Mouse (Mus musculus): ENCODE data around the gene Eif3d. TPM values are rescaled to one million over a fixed set of nuclear protein-coding genes. Genes with fewer than 3 reads are reported as not detected.

Gene Eif3d
- total RNA-seq, 1 experiment: 419 TPM

DNA sequence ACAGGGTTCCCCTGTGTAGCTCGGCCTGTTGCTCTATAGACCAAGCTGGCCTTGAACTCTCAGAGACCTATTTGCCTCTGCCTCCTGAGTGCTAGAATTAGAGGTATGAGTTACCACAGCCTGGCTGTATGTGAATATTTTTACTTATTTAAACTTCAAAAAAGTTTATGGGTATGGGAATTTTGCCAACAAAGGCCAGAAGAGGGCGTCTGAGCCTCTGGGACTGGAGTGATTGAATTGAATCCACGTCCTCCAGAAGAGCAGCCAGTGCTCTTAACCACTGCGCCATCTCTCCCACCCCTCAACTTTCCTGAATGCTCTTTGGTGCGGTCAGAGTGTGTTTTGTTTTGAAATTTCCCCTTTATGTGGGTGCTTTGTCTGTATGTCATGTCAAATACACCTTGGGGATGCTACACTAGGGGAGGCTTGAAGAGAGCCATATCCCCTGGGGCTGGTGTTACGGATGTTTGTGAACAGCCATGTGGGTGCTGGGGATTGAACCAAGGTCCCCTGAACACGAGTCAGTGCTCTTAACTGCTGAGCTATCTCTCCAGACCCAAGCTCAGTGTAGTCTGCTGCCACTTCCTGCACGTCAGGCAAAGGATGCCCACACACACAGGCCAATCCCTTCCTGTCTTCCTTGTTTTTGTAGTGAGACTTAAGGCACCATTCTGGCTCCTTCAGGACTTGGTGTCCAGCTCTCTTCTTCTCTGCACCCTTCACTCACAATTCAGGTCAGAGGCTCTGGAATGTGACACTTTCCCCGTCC lies 47.2 kb downstream of the Eif3d start:
- TF ChIP-seq CHD2 (IDR thresholded peaks at IDR 0.05; ENCODE audit: low read depth, low read length) (no peak), ZC3H11A (IDR thresholded peaks at IDR 0.05; ENCODE audit: borderline replicate concordance, low read depth, low read length) (no peak), ZNF384 (IDR thresholded peaks at IDR 0.05; ENCODE audit: low read depth, low read length) (no peak), HCFC1 (IDR thresholded peaks at IDR 0.05; ENCODE audit: borderline replicate concordance, insufficient read depth, low read length) (no peak), MAFK (IDR thresholded peaks at IDR 0.05; ENCODE audit: insufficient read depth, low read depth, low read length) (no peak)
- Histone ChIP-seq H3K9me3 (ENCODE audit: control insufficient read depth, insufficient read depth, low read depth, low read length) (no peaks in the 10 kb centered on the region), H3K27ac (ENCODE audit: insufficient read depth, low read depth, low read length, poor library complexity, severe bottlenecking) (no peak overlapping the region), H3K9ac (ENCODE audit: insufficient read depth, low read depth, low read length, poor library complexity, severe bottlenecking) (no peak overlapping the region), H3K36me3 (ENCODE audit: control insufficient read depth, insufficient read depth, low read length, poor library complexity, severe bottlenecking) (peaks cover 58% of the 10 kb centered on the region), H3K4me3 (ENCODE audit: insufficient read depth in 1 of 2, low read depth in 1 of 2, low read length in 2 of 2, poor library complexity in 1 of 2, severe bottlenecking in 1 of 2) (no peak overlapping the region), H3K4me1 (ENCODE audit: control insufficient read depth in 2 of 2, insufficient read depth in 2 of 2, low read length in 2 of 2, poor library complexity in 1 of 2) (peaks cover 0 to 5% of the 10 kb centered on the region in 2 experiments; a peak in 1 of 4 replicates)
- no peak for DNase-seq (ENCODE audit: low read depth, low spot score)
- in situ Hi-C loops (cut with MboI; ENCODE audit: low sequenced_read_pairs in 2 of 2, unreplicated experiment in 2 of 2): no loop called here

DNA sequence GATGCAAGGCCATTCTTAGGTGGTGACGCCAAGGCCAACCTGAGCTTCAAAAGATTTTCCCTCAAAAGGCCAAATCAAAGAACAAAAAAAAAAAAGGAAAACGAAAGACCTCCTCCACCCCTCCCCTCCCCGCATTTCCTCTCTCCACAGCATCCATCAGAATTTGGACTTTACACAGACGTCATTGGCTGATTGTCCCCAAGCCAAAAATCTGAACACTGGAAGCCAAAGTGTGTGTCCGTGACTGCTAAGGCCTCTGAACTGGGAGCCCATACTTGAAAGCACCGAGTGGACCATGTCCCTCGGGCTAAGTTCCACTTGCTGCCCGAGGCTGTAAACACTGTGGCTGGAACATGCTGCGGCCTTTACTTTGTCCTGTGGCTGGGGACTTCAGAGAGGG lies 47.9 kb downstream of the Eif3d start:
- no peaks in the 10 kb centered on the region for H3K9me3 ChIP-seq (ENCODE audit: control insufficient read depth, insufficient read depth, low read depth, low read length)
- no peak overlapping the region for H3K4me3 ChIP-seq (ENCODE audit: insufficient read depth in 1 of 2, low read depth in 1 of 2, low read length in 2 of 2, poor library complexity in 1 of 2, severe bottlenecking in 1 of 2)
- no peak for DNase-seq (ENCODE audit: low read depth, low spot score)
- TF ChIP-seq MAFK (IDR thresholded peaks at IDR 0.05; ENCODE audit: insufficient read depth, low read depth, low read length) (no peak), CHD2 (IDR thresholded peaks at IDR 0.05; ENCODE audit: low read depth, low read length) (no peak), ZC3H11A (IDR thresholded peaks at IDR 0.05; ENCODE audit: borderline replicate concordance, low read depth, low read length) (no peak), ZNF384 (IDR thresholded peaks at IDR 0.05; ENCODE audit: low read depth, low read length) (no peak), HCFC1 (IDR thresholded peaks at IDR 0.05; ENCODE audit: borderline replicate concordance, insufficient read depth, low read length) (no peak)
- in situ Hi-C loops (cut with MboI; ENCODE audit: low sequenced_read_pairs in 2 of 2, unreplicated experiment in 2 of 2): no loop called here
- H3K36me3 ChIP-seq (ENCODE audit: control insufficient read depth, insufficient read depth, low read length, poor library complexity, severe bottlenecking): peaks cover 60% of the 10 kb centered on the region
- H3K27ac ChIP-seq (ENCODE audit: insufficient read depth, low read depth, low read length, poor library complexity, severe bottlenecking): no peak overlapping the region
- H3K4me1 ChIP-seq (ENCODE audit: control insufficient read depth in 2 of 2, insufficient read depth in 2 of 2, low read length in 2 of 2, poor library complexity in 1 of 2): peaks cover 0 to 3% of the 10 kb centered on the region in 2 experiments; a peak in 1 of 4 replicates
- H3K9ac ChIP-seq (ENCODE audit: insufficient read depth, low read depth, low read length, poor library complexity, severe bottlenecking): no peak overlapping the region

DNA sequence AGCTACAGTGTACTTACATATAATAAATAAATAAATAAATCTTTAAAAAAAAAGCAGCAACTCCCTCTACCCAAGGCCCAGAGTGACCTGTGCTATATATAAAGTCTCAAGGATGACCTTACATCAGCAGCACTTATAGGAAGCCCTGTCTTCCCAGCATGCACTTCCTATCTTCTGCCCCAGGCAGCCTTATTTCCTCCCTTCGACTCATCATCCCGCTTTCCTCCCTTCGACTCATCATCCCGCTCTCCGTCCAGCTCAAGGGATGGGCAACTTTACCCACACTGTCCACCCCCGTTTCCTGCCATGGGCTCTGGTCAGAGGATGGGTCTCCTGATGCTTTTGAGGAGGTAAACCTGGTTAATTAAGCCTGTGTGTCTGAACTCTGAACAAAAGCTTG lies 49.0 kb downstream of the Eif3d start:
- no peak for TF ChIP-seq MAFK (IDR thresholded peaks at IDR 0.05; ENCODE audit: insufficient read depth, low read depth, low read length)
- no peak for TF ChIP-seq HCFC1 (IDR thresholded peaks at IDR 0.05; ENCODE audit: borderline replicate concordance, insufficient read depth, low read length)
- no peak for TF ChIP-seq ZNF384 (IDR thresholded peaks at IDR 0.05; ENCODE audit: low read depth, low read length)
- TF ChIP-seq CHD2 (IDR thresholded peaks at IDR 0.05; ENCODE audit: low read depth, low read length): no peak
- TF ChIP-seq ZC3H11A (IDR thresholded peaks at IDR 0.05; ENCODE audit: borderline replicate concordance, low read depth, low read length): no peak
- no peaks in the 10 kb centered on the region for H3K9me3 ChIP-seq (ENCODE audit: control insufficient read depth, insufficient read depth, low read depth, low read length)
- H3K9ac ChIP-seq (ENCODE audit: insufficient read depth, low read depth, low read length, poor library complexity, severe bottlenecking): no peak overlapping the region
- peaks cover 0 to 2% of the 10 kb centered on the region in 2 experiments; a peak in 1 of 4 replicates for H3K4me1 ChIP-seq (ENCODE audit: control insufficient read depth in 2 of 2, insufficient read depth in 2 of 2, low read length in 2 of 2, poor library complexity in 1 of 2)
- H3K36me3 ChIP-seq (ENCODE audit: control insufficient read depth, insufficient read depth, low read length, poor library complexity, severe bottlenecking): peaks cover 58% of the 10 kb centered on the region
- in situ Hi-C loops (cut with MboI; ENCODE audit: low sequenced_read_pairs in 2 of 2, unreplicated experiment in 2 of 2): no loop called here
- no peak overlapping the region for H3K4me3 ChIP-seq (ENCODE audit: insufficient read depth in 1 of 2, low read depth in 1 of 2, low read length in 2 of 2, poor library complexity in 1 of 2, severe bottlenecking in 1 of 2)
- H3K27ac ChIP-seq (ENCODE audit: insufficient read depth, low read depth, low read length, poor library complexity, severe bottlenecking): no peak overlapping the region
- no peak for DNase-seq (ENCODE audit: low read depth, low spot score)

DNA sequence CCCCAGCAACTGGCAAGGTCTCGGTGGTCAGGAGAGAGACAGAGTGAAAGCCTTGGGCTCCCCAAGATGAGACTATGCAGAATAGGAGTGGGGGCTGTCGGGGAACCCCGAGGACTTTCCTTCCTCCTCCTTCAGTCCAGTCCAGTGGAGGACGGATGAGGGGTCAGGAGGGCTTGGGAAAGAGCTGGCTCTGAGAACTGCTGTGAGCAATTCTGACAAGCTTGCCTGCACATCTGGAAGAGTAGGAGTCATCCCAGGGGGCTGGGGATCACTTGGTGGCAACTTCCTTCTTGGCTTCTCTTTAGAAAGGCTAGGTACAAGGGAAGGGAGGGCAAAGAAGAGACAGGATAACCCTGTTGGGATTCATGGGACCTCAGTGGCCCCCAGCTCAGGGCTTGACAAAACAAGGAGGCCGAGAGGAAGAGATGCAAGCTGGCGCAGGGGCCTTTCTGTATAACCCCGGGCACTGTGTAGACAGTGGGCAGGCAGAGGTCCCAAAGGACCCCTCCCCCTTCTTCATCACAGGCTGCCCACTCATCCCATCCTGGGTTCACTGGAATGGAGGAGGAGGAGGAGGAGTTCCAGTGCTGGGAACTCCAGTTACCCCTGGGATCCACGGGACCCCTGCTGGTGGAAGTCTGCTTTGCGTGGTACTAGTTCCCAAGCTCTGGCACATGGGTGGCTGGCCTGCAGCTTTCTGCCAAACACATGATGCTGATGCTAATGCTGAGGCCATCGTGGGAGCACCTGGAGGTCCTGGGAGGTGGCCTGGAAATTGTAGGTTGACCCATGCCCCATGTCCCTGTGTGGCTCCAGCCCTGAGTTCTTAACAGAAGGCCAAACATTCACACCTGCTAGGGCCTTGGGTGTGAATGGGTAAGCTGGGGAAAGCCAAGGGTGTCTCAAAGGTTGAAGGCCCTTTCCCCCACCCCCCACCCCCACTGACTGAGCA lies 49.8 kb downstream of the Eif3d start:
- DNase-seq (ENCODE audit: low read depth, low spot score): no peak
- no peak overlapping the region for H3K27ac ChIP-seq (ENCODE audit: insufficient read depth, low read depth, low read length, poor library complexity, severe bottlenecking)
- H3K4me3 ChIP-seq (ENCODE audit: insufficient read depth in 1 of 2, low read depth in 1 of 2, low read length in 2 of 2, poor library complexity in 1 of 2, severe bottlenecking in 1 of 2): no peak overlapping the region
- H3K36me3 ChIP-seq (ENCODE audit: control insufficient read depth, insufficient read depth, low read length, poor library complexity, severe bottlenecking): peaks cover 59% of the 10 kb centered on the region
- no peak overlapping the region for H3K9ac ChIP-seq (ENCODE audit: insufficient read depth, low read depth, low read length, poor library complexity, severe bottlenecking)
- H3K9me3 ChIP-seq (ENCODE audit: control insufficient read depth, insufficient read depth, low read depth, low read length): no peaks in the 10 kb centered on the region
- TF ChIP-seq CHD2 (IDR thresholded peaks at IDR 0.05; ENCODE audit: low read depth, low read length): no peak
- TF ChIP-seq HCFC1 (IDR thresholded peaks at IDR 0.05; ENCODE audit: borderline replicate concordance, insufficient read depth, low read length): no peak
- TF ChIP-seq ZNF384 (IDR thresholded peaks at IDR 0.05; ENCODE audit: low read depth, low read length): no peak
- TF ChIP-seq ZC3H11A (IDR thresholded peaks at IDR 0.05; ENCODE audit: borderline replicate concordance, low read depth, low read length): no peak
- TF ChIP-seq MAFK (IDR thresholded peaks at IDR 0.05; ENCODE audit: insufficient read depth, low read depth, low read length): no peak
- in situ Hi-C loops (cut with MboI; ENCODE audit: low sequenced_read_pairs in 2 of 2, unreplicated experiment in 2 of 2): no loop called here
- peaks cover 0 to 2% of the 10 kb centered on the region in 2 experiments; a peak in 1 of 4 replicates for H3K4me1 ChIP-seq (ENCODE audit: control insufficient read depth in 2 of 2, insufficient read depth in 2 of 2, low read length in 2 of 2, poor library complexity in 1 of 2)

Measured in ES-E14 (cell line).